Mouse (Mus musculus): ENCODE data around the gene Slc25a53.
"Not testable (repeated sequence)": the region's sequence is repeated elsewhere in the genome, so short reads cannot be mapped to it uniquely, and the experiment has no call there.

The Slc25a53 gene

DNA sequence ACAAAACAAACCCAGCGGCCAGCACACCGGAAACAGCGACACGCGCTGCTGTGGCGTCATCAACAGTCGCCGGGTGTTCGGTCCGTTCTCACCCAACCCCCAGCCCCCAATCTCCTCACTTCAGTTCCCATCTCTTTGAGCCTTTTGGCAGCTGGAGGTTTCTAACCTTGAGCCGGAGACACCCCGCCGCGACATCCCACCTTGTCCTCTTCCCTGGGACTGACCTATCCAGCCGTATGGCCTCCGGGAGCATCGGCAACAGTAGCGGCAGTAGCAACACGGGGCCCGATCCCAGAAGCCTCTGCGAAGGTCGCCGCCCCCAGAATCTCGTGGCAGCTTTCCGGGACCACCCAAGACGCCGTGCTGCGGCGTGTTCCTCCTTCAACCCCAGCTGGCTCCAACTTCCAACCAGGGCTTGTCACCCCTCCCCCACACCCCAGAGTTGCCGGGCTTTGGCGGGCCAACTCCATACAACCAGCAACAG, at the start of gene Slc25a53:
Gene Slc25a53 (minus strand): TSS at position 303 of the 484 bp plus-strand sequence.
- DNase-seq = peak; percentile 84 to 87

DNA sequence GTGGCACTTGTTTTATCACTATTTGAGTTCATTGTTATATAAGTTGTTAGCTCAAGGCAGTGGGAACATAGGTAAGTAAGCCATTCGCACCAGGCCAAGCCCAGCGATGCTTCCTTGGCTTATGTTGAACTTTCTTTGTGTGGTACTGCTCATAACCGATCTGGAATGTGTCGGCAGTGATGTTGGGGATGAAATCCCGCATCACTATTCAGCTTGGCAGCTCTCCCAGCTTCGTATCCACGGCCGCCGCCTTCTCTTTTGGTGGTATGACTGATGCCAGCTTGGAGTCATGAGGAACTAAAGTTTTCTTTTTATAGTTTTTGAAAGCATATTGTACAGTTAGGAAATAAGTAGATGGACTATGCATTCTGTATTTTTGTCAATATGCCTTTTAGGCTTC, 25.1 kb upstream of the Slc25a53 start:
- DNase-seq = no peak

DNA sequence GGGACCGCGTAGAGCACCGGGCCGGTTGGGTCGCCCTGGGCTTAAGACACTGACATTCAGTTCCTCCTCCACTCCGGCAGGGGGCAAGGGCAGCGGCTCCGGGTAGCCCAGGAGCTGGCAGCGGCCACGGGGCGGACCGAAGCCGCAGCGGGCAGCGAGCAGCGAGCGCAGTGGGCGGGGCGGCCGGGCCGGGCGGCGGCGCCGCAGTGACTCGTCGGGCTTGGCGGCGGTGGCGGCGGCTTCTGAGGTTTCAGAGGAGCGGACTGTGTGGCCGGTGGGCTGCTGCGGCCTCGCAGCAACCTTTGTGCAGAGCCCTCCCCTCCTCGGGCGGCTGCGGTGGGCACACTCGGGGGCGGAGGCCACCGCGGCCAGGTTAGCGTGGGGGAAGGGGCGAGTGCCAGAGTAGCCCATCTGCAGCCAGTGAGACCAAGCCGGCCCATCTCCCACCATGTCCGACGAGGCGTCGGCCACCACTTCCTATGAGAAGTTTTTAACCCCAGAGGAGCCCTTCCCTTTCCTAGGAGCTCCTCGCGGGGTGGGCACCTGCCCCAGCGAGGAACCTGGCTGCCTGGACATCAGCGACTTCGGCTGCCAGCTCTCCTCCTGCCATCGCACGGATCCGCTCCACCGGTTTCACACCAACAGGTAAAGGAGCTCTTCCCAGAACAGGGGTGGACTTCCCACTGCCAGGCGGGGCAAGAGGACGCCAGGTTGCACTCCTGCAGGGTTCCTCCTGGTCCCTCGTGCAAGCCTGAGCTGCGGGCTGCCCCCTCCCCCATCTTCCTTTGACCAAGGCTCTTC, 11.5 kb upstream of the Slc25a53 start, which contains the start of gene Fam199x:
Gene Fam199x (plus strand): TSS at position 170 of the 801 bp plus-strand sequence.
- DNase-seq = peak; percentile 79 to 81

DNA sequence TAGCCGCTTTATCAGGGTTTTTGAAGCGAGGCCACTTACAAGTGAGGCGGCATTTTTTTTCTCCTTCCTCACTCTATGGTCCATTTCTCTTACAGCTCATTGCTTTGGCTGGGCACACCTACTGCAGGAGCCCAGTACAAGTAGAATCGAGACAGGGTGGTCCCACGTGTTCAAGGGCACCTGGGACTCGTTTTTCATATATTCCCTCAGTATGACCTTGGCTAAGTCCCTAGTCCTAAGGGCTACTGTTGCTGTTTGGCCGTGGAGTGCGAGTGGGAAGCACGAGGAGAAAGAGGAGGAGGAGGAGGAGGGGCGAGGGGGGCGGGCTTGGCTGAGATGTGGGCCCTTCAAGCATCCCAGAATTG, 10.9 kb upstream of the Slc25a53 start:
- no peak for DNase-seq

DNA sequence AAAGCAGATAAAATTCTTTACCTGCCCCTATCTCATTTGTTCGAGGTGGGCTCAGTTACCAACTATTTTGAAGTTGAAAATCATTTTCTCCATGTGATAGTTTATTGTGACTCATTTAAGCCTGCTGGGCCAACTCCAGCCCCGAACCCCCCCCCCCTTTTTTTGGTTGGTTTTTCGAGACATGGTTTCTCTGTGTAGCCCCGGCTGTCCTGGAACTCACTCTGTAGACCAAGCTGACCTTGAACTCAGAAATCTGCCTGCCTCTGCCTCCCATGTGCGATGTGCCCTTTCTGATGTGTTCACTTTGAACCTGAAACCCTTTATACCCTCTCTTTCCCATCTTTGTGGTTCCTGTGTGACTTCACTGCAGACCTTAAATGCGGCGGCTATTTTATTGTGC, 400 bp upstream of the Slc25a53 start:
- DNase-seq = no peak

DNA sequence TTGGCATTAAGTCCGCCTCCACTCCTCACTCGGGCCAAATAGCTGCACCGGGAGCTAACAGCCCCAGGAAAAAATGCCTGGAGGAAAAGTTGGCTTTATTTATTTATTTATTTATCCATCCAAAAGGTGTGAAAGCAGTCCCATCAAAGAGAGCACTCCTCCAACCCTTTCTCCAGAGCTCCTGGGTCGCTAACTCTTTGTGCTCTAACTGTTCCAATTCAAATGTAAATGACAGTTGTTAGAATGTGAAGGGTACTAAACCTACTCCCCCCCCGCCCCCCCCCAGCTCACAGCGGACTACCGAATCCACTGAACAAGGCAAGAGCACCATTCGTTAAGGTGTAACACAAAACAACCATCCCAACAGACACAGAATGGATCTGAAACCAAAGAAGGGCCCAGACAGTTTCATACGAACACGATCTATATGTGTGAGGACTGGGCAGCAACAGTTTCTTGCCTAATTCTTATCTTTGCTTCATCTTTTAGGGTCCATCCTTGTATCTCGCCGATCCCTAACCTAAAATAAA, 567 bp downstream of the Slc25a53 start:
- no peak for DNase-seq

DNA sequence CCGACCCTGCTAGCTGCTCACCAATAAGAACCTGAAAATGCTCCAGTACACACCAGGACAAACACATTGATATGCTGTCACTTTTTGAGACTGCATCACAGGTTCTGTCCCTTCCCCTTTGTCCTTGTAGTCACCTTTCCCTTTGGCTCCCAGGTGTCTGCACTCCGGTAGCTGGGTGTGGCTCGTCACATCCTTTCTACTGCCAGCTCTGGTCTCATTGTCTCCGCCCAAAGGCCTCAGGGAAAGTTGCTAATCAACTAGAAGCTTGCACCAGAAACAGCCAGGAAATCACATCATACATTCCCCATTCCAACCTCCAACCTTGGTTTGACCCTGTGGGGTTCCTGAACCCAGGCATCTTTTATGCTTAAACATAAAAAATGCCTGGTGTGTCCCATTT, 3.8 kb downstream of the Slc25a53 start:
- no peak for DNase-seq

DNA sequence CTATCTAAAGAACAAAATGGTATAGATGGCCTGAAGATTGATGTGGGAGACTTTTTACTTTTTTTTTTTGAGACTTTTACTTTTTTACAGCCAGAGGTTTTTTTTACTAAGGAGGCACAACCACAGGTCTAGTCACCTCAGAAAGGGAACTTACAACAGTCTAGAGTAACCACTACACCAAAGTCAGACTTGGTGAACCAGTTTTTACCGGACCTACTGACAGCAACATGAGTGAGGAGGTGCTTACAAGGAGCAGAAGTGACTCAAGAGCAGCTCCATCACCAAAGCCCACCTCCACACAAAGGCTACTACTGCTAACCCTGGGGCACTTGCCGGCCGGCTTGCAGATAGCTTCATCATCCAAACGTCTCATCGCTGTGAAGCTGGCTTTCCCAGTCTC, 6.4 kb downstream of the Slc25a53 start:
- no peak for DNase-seq

DNA sequence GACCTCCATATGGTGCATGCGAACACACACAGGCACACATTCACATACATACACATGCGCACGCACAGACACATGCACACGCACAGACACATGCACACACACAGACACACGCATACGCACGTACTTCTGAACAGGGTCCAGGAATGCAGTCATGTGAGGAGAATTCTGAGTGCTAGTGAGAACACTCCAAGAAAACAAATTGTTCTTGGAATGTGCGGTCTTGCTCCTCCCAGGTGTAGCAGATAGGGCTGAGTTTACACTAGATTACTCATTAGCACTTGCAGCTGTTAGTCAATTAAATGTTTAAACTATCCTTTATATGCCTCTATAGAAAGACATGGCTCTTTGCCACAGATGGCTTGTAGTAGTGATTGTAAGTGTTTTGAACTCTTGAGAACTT, 7.2 kb downstream of the Slc25a53 start:
- DNase-seq = peak; percentile 28 to 55

DNA sequence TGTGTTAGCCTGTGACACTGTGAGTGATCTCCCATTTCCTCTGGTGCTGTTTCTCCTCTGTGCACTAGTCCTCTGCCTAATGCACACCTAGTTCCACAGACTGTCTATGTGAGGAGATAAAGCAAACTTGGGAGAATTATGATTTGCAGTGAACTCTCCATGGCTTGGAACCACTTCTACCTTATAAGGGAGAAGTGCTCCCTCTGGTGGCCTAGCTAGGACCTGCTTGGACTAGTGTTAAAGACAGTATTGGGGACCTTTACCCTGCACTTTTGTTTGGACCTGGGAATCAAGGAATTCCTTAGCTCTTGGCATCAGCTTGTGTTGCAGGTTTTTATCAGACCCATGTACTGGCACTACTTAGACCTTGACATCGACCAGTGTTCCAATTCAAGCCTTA, 18.8 kb downstream of the Slc25a53 start:
- peak; percentile 37 to 47 for DNase-seq

DNA sequence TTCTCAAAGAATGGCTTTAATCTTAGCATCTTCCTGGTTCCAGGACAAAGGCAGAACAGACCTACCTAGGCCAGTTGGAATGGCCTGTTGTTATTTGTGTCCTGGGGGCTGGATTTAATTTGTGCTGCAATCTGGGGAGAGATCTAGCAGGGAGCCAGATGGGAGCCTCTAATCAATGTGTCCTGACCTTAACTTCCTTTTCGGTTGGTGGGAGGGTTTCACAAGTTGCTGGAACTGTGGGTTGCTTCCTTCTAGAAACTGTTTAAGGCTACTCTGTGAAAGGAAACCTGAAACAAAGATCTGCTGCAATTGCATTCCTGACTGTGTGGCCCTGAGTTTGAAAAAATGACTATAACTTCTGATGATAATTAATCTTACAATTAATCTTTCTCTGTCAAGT, 20.4 kb downstream of the Slc25a53 start:
- DNase-seq = no peak

DNA sequence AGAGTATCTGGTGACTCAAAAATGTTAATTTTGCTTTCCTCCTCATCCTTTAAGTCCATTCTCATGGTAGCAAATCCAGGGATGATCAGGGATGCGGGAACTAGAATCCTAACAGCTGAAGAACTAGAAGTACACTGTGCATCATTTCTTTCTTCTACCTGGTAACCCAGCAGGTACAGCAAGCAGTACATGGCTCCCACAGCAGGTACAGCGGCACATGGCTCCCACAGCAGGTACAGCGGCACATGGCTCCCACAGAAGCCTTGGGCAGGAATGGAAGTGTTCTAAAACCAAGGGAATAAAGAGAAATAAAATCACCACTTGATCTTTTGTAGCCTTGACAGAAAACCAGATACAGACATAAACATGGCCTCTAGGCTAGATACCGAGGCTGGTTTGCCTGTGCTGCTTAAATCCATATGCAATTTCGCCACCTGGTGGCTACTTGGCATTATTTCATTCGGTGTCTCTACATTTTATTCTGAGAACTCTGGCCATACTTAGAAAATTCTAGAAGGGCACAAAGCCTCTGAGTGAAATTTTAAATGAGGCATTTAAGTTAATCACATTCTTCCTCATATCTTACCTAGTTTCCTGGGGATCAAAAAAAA, 22.9 kb downstream of the Slc25a53 start:
- DNase-seq = peak in 1 of 2 experiments; percentile 31

DNA sequence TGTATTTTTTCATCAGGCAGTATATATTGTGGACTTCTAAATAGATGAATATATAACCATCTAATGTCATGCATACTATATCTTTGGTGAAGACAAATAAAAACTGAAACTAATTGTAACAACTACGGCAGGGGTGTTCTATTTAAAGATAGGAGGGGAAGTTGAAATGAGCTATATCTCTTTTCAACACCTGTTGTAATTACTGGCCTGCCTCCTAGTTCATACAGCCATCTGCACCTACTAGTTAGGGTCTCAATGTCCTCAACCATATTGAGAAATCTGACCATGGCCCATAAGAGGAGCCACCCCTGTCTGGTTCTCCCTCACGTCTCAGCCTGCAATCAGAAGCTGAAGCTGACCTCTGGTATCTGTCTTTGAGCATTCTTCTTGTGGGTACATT, 41.8 kb downstream of the Slc25a53 start:
- DNase-seq = no peak

DNA sequence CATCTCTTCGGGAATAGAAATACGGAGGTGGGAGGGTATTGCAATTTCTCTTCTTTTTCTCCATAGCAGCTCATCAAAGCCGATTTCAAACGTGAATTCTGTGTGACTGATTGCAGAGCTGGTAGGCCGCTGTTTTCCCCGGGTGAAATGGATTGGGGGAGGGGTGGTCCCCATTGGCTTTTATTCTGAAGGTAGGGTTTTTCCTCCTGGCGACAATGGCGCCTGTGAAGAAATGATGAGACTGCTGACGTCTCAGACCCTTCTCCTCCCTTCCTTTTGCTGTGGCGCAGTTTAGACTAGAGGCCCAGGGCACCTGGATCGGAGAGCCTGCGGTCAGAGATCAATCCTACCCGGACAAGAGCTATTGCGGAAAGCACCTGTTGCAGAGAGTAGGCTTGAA, 44.5 kb downstream of the Slc25a53 start:
- DNase-seq = no peak

DNA sequence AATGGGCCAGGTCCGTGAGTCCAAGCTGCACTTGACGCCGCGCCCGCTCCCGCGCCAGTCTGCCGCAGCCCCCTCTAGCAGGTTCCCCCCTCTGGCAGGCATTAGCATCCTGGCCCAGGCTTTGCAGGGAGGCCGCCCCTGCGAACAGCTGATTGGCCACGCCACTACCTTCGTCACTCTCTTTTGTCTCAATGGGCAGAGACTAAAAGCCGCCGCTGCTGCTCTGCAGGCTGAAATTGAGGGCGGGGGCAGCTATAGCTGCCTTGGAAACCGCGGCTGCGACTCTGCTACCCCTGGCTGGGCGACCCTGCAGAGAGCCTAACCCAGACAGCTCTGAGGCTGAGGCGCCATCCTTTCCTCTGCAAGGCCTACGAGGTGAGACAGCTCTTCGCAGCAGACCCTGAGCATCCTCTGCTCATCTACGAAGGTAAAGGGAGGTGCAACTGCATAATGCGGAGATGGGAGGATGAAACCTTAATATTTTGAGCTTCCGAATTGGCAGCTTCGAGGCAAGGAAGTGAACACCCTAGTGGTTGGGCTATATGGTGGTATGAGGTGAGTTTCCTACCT, 45.0 kb downstream of the Slc25a53 start, which contains the start of gene Zcchc18:
Gene Zcchc18 (plus strand): TSS at position 178 of the 570 bp plus-strand sequence.
- peak; percentile 48 to 52 for DNase-seq

DNA sequence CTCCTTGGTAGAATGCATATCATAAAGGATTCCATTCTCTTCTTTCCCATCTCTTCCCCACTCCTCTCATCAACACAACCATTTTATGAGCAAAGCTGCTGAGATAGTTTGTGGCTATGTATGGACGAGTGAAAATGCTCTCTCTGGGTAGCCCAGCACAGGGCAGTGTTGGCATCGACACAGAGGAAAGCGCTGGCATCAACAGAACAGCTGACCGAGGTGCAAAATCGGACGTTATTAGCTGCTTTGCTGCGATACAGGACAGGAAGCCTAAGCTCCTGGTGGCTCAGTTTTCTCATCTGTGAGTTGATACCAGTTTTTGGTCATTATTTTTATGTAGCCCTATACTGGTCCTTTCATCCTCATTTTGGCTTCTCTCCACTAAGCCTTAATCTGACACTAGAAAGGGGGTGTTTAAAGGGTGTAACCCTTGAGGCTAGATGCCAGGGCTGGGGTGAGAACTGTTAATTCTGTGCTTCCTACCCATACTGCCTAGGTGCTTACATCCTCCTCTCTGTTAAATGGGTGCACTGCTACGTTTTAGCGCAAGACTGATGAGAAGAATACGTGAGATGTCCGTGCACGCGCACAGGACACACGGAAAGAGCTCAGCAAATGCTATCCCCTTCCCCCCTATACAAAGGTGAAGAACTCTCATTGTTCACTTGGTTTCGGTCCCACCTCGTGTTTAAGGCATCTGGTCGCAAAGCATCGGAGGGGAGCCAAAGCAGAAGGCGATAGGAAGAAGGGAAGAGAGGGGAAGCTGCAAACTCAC, 45.7 kb downstream of the Slc25a53 start:
- DNase-seq = no peak

DNA sequence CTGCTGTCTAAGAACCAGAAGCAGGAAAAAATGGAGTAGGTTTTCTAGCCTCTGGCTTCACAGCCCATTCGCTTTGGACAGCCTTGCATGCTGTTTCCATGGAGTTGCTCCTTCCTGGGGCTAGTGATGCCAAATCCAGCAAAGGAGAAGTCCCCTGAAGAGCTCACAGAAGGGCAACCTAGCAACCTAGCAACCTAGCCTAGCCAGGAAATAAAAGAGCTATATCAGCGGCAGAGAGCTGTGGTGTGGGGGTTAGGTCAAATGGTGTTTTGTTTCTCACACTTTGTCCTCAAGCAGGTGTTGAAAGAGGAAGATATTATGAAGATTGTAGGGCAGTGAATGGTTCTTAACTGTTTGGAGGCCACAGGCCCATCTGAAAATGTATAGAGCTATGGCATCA, 46.8 kb downstream of the Slc25a53 start:
- no peak for DNase-seq

DNA sequence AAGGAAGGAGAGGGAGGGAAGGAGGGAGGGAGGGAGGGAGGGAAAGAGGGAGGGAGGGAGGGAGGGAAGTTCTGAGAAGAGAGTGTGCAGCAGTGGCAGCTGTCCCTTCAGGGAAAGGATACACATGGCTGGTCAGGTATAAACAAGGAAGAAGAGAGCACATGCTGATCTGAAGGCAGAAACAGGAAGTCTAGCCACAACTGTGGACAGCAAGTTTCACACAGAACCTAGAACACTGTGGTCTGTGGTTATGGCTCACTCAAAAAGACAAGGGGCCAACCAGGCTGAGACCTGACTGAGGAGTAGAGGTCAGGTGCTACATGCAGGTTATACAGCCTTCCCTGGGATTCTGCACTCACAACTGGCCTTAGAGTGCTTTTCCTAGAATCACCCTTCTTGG, 52.1 kb downstream of the Slc25a53 start:
- DNase-seq = no peak

DNA sequence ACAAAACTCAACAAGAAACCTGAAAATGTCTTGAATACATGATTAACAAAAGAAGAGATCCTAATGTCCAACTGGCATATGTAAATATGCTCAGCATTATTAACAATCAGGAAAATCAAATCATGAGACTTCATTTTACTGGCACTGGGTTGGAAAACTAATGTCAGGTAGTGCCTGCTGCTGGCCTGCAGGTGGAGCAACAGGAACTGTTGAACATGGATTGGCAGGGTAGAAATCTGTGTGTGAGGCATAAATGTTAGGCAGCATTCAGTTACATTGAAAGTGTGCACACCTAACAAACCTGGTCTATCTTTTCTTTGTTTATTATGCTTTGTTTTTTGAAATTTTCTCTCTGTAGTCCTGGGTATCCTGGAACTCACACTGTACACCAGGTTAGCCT, 59.5 kb downstream of the Slc25a53 start:
- DNase-seq = no peak

DNA sequence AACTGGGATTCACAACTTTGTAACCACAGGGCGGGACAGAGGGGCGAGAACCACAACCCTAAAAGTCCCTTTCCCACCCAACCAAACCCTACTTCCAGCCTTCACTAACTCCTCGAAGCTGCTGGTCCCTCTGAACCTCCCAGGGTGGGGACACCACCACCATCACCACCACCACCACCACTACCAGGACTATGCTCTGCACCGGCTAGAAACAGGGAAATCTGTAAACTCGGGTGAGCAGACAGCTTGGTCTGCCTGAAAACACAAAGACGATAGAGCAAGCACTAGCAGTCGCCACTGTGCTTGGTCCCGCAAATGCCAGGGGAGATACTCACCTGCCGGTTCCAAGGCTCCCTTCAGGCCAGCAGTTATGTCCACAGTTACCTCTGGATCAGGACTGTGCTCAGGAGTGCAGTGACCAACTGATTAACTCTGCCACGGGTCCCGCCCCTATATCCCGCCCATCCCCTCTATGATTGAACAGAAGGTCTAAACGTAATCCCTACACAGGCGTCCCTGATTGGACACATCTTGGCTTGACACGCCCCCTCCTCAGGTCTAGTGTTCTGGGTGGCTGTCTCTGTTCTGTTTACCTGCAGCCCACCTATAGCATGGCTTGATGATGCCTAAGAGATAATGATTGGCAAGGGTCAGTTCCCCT, 61.5 kb downstream of the Slc25a53 start, which contains the start of the genes Tmsb15l and Tmsb15b1:
Gene Tmsb15l (minus strand): TSS at position 446 of the 661 bp plus-strand sequence.
Gene Tmsb15b1 (minus strand): TSS at position 451 of the 661 bp plus-strand sequence.
- peak; percentile 64 to 80 for DNase-seq

DNA sequence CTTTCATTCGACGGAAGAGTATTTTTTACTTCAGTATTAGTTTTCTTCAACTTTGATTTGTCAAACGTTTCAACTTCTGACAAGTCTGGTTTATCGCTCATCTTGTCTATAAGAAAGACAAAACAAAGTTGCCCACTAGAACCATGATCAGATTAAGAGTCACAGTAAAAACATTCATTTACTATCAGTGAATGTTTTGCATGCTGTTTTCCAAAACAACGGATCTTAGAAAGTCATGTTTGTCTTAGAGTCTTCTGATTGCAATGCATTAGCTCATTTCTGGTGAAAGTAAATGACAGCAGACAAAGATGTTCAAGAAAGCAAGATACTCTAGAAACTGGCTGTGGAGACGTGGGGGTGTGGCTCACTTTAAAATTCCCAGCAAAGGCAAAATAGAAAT, 62.7 kb downstream of the Slc25a53 start, which contains the start of gene Tmsb15b2:
Gene Tmsb15b2 (minus strand): TSS at position 101 of the 400 bp plus-strand sequence.
- not testable (repeated sequence) for DNase-seq

DNA sequence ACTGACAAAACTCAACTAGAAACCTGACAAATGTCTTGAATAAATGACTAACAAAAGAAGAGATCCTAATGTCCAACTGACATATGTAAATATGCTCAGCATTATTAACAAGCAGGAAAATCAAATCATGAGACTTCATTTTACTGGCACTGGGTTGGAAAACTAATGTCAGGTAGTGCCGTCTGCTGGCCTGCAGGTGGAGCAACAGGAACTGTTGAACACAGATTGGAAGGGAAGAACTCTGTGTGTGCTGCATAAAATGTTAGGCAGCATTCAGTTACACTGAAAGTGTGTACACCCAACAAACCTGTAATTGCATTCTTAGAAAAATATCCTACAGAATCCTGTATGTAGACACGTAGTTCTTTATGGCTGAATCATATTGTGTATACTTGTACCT, 78.4 kb downstream of the Slc25a53 start:
- DNase-seq = peak in 1 of 2 experiments; percentile 7
